Mouse (Mus musculus): Measurements from ENCODE around the gene Tmem63b. TPM values are rescaled to one million over a fixed set of nuclear protein-coding genes. Genes with fewer than 3 reads are reported as not detected.
A peak's percentile ranks its signal among the peaks of the same experiment; 100 is the strongest.

Tmem63b gene
- polyA plus RNA-seq (2015; fragmentation: Nextera tagmentation; extraction: Ambion mirVana): 16.6 and 18.6 TPM in 2 replicates

DNA sequence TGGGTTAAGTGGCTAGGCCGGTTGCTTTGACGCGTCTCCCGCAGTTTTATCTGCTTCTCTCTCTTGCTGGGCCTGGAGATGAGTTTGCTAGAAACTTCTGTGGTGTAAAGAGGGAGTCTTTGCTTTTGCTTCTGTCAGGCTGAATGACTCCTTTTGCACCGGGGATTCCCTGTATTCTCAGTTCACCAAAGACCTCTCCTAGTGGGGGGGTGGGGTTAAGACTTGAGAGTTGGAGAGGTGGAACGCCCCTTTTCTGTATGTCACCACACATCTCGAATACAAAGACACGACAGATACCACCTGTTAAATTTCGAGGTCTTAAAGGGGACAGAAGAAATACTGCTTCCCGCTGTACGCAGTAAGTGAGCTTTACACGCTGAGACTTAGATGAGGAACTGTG is at the start of gene Tmem63b:
Gene Tmem63b (minus strand): TSS at position 190 of the 400 bp plus-strand sequence.
- peak; percentile 79 for DNase-seq (ENCODE audit: low spot score)

DNA sequence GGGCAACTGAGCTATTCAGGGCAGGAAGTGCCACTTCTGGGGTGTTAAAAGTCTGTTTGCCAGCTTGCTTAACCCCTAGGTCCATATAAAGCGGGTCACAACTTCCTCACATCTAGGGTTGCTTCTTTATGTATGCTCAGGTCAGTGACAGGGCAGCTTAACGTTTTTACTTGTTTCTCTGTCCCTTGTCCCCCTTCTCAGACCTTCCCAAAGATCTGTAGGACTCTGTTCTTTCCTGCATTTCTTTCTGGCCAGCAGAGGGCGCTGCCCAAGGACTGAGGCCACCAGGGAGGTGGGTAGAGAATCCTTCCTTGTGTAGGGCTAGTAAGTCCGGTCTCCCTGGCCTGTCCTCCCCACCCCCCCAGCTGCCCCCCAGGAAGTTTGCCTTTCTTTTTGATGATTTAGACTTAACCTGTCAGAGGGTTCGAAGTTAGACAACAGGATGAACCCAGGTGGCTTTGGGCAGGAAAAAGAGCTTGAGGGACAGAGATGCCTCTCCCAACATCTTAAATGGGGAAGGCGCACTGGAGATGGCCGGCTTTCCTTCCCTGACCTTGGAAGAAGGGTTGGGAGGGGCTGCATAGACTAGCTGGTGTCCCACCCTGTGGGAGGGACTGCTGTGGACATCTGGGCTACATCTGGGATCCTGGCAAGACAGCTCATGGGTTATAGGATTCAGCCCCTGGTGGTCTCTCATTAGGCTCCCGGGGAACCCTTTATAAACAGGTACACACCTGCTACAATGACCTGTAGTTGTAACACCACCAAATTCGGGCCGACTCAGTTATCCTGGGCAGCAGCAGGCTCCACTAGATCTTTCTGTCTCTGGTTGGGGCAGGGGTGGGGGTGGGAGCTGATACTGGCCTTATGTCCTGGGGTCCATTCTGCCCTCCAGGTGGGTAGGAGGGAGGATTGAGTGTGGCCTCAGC is 48.9 kb upstream of the Tmem63b start:
- DNase-seq (ENCODE audit: low spot score): peak; percentile 76

DNA sequence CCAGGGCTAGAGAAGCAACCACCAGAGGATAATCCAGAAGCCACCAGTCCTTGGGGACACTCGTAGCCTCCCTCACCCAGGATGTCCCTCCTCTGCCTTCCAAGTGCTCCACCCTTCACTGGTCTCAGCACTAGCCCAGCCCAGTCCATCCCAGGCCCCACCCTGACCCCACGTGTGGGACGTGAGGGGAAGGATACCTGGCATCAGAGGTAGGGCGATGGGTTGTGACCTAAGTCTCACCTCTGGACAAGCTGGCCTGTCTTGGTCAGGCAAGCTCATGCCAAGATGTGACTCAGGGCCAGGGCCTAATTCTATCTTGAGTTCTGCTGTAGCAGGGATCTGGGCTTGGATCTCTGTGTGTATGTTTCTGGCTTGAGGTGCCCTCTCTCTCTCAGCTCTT is 48.2 kb upstream of the Tmem63b start:
- no peak for DNase-seq (ENCODE audit: low spot score)

DNA sequence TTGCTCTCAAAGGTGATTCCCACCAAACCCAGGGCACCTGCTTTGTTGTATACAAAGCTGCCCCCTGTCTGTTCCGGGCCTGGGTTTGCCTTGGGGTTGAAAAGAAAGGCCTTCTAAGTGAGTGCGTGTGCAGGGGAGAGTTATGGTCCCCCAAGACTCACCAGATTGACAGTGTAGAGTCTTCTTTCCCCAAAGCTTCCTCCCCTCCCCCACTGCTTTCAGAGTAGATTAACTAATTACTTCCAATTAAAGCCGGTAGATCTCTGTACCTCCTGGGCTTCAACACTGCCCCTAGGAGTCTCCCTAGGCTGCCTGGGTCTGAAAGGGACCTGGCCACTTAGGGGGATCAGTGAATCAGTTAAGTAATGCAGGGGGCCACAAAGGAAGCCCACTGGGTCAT is 47.6 kb upstream of the Tmem63b start:
- DNase-seq (ENCODE audit: low spot score): no peak

DNA sequence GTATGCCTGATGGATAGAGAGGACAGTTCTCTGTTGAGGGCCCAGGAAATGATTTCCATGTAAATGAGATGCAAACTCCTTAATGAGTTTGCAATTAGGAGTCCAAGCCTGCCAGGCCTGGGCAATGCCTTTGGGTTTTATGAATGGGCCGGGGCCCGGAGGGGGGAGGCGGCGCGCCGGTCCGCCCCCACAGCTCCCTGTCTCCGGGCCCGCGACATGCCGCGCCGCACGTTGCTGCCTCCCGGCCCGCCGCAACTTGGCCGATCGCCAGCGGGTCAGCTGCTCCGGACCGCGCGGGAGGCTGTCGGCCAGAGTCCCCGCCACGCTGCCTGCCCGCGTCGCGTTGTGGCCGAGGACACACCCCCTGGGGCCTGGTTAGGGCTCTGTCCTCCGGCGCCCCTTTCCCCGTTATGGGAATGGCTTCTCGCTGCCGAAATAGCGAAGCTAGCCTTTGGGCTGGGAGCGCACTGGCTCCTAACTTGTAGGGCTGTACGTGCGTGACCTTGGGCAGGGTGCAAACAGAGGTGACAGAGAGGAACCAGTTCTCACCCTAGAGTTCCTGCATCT is 47.1 kb upstream of the Tmem63b start, which contains the start of gene 1600014C23Rik:
Gene 1600014C23Rik (minus strand): TSS at position 110 of the 567 bp plus-strand sequence.
- DNase-seq (ENCODE audit: low spot score): no peak

DNA sequence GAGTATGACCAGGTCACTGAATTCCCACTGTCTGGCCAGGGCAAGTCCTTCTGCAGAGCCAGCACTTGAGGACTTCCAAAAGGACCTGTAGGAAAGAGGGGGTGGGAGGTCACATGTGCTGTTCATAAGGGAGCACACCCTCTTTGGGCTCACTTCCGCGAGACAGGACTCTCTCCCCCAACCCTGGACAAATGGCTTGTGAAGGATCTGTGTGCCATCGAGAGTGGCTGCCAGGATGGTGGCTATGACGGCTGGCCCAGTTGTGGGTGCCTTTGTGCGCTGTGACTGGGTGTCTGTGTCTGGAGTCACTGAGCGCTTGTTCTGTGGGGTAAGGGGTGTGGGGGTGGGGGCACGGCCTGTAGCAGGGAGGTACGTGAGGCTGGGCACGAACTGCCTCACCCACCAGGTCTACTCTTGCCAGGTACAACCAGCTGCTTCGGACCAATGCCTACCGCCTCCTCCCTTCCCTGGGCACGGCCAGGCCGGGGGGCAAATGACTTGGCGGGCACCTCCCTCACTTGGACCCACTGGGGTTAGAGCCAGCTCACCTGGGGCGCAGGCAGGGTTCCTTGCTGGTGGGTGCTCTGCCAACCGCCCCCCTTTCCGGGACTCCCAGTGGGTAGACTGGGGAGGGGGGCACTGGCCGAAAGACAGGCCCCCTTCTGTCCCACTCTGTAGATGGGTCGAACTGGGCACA is 46.5 kb upstream of the Tmem63b start:
- DNase-seq (ENCODE audit: low spot score): no peak

DNA sequence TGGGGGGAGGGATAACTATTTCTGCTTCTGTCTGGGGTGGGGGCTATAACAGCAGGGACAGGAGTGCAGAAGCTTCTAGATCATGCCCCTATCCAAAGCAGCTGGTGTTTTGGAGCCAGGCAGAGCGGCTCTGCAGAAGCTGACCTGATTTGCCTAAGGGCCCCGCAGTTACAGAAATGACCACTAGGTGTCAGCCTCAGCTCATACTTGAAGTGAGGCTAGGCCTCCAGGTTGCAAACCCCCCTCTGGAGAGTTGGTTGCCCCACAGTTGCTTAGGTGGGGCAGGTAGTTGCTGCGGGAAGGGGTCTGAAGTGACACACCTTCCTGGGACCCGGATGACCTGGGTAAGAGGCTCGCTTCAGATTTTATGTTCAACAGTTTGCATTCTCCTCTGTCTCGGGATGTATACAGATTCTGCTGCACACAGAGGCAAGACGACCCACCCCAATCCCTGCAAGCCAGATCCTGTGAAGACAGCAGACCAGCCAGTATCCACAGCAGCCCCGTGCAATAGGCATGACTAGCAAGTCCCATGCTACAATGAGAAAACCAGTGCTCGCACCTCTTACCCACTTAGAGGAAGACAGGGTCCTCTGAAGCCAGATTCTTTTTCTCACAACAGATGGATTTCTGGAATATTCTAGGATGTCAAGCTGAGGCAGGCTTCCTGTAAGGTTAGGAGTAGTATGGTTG is 44.6 kb upstream of the Tmem63b start:
- DNase-seq (ENCODE audit: low spot score): peak; percentile 91

DNA sequence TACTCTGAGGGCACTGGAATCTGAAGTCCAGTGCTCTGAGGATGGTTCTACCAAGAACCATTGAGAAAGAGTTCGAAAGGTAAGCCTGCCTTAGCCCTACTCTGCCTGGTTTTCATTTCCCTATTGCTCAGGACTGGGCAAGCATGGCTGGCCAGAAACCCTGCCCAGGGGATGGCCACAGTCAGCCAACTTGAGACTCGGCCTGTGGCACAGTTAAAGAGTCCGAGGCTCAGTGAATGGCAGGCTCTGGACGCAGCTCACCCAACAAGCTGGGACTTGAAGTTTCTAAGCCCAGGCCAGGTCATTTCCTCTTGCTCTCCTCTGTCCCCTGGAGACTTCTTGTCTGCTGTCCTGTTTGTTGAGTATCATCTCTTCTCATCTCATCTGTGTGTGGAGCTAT is 44.0 kb upstream of the Tmem63b start:
- no peak for DNase-seq (ENCODE audit: low spot score)

DNA sequence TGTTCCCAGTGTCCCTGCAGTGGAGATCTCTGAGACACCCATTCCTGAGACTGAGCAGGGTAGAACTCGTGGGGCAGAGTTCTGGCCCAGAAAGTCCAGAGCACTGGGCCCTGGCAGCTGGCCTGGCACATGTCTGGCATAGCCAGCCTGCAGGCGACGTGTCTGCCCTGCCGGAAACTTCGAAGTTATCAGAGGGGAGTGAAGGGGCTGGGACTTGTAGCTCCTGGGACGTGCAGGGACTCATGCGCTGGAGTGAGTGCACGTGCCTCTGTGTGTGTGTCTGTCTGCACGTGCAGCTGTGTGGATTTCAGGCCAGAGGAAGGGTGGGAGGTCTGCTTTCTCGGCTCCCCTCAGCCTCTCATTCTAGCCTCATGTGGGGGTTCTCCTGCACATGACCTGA is 42.7 kb upstream of the Tmem63b start:
- DNase-seq (ENCODE audit: low spot score): no peak

DNA sequence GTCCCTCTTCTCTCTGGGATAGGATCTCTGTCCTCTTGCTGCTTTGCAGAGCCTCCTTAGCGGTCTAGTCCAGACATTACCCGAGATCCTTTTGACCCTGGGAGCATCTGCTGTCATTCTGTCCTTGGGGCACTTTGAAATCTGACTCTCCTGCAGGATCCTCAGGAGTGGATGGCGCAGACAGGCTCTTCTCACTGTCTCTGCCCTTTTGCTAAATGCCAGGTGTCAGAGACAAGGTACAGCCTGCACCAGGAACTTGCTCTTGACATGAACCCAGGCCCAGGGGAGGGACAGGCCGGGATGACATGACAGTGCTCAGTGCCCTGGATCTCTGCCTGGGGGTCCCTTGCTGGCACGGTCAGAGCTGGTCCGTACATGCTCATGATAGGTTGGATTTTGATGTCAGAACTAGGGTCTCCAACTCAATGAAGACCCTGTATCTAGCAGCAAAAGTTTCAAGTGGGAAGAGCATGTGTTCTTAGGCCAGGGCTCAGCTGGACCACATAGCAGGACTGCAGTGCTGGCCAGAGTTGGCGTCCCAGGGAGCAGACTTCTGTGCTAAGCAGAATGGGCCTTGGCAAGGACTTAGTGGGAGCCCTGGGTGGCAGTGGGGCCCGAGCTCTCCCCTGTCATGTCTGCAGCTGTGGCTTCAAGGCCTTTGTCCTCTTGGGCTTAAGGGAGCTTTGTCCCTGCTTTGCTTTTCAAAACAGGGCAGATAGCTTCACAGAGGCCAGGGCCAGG is 41.4 kb upstream of the Tmem63b start:
- DNase-seq (ENCODE audit: low spot score): no peak

DNA sequence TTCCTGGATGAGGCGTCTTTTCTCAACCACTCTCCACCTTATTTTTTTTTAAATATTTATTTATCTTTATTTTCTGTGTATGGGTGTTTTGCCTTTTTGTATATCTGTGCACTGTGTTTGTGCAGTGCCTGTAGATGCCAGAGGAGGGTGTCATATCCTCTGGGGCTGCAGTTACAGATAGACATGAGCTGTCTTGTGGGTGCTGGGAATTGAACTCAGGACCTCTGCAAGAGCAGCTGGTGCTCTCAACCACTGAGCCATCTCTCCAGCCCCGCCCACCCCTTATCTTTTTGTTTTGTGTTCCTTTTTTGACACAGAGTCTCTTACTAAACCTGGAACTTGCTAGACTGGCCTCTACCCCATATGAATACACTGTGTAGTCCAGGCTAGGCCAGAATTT is 40.8 kb upstream of the Tmem63b start:
- no peak for DNase-seq (ENCODE audit: low spot score)

DNA sequence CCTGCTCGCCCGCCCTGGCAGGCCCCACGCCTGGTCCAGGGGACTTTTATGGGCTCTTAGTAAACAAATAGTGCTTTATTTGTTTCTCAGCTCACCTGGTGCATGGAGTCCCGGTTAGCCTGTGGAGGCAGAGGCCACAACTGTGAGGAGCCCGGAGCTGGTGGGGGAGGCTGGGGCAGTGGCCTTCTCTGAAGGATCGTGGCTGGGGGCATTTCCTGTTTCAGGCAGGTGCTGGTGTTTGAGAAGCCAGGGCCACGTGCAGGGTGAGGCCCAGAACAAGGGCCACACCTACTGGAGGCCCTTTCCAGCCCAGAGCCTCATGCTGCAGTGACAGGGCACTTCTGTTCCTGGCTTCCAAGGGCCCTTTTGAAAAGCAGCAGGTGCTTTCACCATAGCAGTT is 39.5 kb upstream of the Tmem63b start:
- DNase-seq (ENCODE audit: low spot score): peak; percentile 57

DNA sequence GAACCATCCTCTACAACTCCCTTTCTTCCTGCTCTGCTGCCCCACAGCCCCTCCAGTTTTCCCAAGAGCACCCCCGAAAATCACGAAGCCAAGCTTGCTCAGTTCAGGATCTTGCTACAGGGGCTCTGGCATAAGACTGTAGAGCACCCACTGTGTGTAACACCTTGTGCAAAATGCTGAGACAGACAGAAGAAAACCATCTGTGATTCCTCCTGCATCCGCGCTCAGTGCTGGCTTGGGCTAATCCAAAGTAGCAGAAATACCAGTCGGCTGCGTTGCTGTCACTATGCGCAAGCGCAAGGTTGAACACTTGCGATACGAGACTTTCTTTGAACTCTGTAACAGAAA is 37.8 kb upstream of the Tmem63b start:
- DNase-seq (ENCODE audit: low spot score): no peak

DNA sequence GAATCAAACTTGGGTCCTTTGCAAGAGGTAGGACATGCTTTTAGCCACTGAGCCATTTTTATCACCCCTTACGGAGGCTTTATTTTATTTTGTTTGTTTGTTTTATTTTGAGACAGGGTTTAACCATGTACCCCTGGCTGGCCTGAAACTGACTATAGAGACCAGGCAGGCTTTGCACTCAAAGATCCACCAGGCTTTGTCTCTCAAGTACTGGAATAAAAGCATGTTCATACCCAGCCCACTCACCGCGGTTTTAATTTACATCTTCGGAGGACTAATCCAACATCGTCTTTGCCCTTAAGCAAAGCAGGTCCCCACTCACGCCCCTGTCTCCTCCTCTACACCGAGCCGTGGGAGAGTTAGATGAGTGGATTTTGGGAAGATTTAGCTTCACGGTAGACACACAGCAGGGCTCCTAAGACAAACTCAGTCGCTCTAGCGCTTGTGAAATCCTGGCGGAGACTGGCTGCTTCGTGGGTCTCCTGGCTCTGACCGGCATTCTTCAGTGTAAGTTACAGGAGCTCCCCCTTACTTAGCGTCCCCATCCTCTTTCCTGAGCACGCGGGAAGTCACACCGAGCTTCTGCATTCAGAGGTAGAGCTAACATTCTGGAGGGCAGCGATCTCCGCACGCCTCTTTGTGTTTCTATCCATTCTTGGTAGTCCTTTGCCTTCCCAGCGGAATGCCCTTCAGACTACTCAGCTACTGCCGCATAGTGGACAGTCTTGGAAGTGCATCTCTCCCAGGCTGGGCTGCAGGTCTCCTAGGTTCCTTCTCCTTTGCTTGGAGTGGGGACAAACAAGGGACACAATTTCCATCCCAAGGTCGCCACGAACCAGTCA is 37.2 kb upstream of the Tmem63b start:
- peak; percentile 81 for DNase-seq (ENCODE audit: low spot score)

DNA sequence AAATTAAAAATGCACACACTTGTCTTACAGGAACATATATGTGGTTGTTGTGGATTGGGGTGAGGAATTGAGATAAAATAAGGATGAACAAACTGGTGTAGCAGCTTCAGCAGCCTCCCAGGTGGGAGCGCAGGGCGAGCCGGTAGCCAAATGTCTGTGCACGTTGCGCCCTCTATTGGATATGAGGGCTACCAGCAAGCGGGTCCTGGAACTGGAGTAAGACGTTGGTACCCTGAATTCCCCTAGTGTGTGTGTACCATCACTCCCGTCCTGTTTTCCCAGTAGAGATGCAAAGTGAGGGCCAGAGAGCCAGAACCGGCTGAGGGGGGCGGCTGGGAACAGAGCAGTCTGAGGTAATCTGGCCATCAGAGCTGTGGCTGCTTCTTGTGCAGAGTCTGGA is 31.6 kb upstream of the Tmem63b start:
- peak; percentile 78 for DNase-seq (ENCODE audit: low spot score)

DNA sequence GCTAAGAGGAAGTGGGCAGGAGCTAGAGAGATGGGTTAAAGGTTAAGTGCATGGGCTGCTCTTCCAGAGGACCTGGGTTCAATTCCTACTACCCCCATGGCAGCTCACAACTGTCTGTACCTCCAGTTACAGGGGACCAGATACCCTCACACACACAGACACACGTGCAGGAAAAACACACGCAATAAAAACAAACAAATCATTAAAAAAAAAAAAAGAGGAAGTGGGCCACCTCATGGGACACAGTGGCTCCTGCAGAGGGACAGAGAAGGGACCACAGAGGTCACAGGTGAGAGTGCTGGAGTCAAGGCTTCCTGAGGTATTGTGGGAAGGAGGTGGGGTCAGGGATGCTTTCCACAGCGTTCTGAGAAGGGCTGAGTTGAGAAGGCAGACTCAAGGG is 24.8 kb upstream of the Tmem63b start:
- no peak for DNase-seq (ENCODE audit: low spot score)

DNA sequence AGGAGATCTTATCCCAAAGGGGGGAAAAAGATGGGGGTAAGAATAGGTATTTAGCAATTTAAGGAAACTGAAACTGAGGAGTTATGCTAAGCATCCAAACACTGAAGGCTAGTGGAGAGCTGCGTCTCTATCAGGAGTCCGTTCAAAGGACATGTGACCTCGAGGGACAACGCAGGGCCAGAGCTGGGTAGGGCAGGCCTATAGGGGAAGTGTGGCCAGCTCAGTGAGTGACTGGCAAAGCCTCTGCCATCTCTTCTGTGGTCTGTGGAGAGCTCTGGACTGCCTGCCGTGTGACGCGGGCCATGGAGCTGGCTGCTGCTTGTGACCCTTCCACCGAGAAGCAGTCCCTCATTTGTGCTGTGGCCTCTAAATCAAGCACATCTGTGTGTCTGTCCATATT is 23.7 kb upstream of the Tmem63b start:
- DNase-seq (ENCODE audit: low spot score): no peak

DNA sequence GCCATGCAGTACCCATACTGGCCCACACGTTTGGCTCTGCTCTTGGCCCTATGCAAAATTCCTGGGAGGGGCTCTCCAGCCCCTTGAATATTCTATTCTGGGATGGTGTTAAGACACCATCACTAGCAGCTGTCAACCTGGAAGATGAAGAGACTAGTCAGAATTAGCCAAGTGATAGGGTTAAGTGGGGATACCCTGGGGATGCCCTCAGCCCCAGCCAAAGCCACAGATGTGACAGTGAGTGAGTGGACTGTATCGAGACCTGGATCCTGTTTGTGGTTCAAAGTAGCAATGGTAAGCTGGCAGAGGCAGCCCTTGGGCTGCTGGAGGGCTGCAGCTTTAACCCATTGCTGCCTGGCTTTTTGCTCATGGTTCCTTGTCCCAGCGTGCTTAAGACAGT is 23.1 kb upstream of the Tmem63b start:
- no peak for DNase-seq (ENCODE audit: low spot score)

DNA sequence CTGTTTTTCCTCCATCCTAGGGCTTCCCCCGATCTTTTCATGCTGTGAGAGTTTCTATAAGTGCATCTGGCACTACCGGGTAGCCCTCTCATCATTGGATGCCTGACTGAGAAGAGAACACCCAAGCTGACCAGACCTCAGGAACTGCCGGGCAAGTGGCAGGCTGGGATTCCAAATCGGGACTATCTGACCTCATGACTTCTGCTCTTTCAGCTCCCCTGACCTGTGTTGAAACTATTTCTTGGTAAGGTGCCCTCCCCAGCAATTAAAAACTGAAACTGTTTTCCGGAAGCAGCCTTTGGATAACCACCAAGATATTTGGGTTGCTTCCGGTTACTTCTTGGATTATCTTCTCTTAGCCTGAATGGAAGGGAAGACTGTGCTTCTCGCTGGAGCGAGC is 21.5 kb upstream of the Tmem63b start:
- no peak for DNase-seq (ENCODE audit: low spot score)

DNA sequence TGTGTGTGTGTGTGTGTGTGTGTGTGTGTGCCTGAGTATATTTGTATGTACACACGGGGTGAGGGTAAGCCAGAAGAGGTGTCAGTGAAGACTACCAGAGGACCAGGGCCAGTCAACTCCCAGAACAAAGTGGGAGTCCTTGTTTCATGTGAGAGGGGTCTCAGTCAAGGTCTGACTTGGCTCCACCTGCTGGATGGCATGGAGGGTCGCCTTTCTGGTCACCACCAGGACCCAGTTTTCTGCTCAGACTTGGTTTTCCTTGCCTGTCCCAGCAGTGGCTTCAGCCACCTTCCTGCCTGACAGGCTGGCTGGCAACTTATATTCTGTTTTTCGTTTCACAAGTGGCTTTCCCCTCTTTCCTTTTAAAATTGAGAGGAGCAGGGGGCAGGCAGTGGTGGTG is 20.7 kb upstream of the Tmem63b start:
- no peak for DNase-seq (ENCODE audit: low spot score)

All from thymus, postnatal 0 days (tissue).